Mouse (Mus musculus) heart, postnatal 25 days (tissue): ENCODE results near the gene Tec. TPM values are rescaled to one million over a fixed set of nuclear protein-coding genes. Genes with fewer than 3 reads are reported as not detected.

ENCODE experiments used
- total RNA-seq, 2 experiments: library from RNA; stranded (reverse); gene quantifications; 2 replicates each; pipeline ENCODE4 v1.2.3; 2021

Tec gene
- total RNA-seq, 2 experiments from 2014 or later = 13.9 to 15.8 TPM

Other genes with a start within 250 kb of the Tec start
- not detected for gene Cnga1, start 224.2 kb downstream of the Tec start, total RNA-seq
- not detected for gene Nipal1, start 220.7 kb downstream of the Tec start, total RNA-seq
- under 1 TPM; 0.08 to 0.14 TPM for gene Txk, start 115.7 kb downstream of the Tec start, total RNA-seq
- gene Slain2, start 45.8 kb upstream of the Tec start, total RNA-seq = 100 to 1,000 TPM; 143 to 145 TPM
- gene Gm10135, start 106.2 kb upstream of the Tec start, total RNA-seq = not detected
- gene Slc10a4, start 138.4 kb upstream of the Tec start, total RNA-seq = not detected